Mouse (Mus musculus) gastrocnemius, postnatal 25 days (tissue): ENCODE data around the gene Arfrp1. TPM values are rescaled to one million over a fixed set of nuclear protein-coding genes. Genes with fewer than 3 reads are reported as not detected.

ENCODE experiments used
- DNase-seq: peaks from one replicate; pipeline ENCODE4 v3.0.0; 2022
- total RNA-seq, 2 experiments: library from RNA; stranded (reverse); gene quantifications; 1 replicate in 1 of 2; 2 replicates in 1 of 2; pipeline ENCODE4 v1.2.3; 2021

The Arfrp1 gene
- total RNA-seq, 2 experiments from 2014 or later: 25.0 to 29.3 TPM

DNA sequence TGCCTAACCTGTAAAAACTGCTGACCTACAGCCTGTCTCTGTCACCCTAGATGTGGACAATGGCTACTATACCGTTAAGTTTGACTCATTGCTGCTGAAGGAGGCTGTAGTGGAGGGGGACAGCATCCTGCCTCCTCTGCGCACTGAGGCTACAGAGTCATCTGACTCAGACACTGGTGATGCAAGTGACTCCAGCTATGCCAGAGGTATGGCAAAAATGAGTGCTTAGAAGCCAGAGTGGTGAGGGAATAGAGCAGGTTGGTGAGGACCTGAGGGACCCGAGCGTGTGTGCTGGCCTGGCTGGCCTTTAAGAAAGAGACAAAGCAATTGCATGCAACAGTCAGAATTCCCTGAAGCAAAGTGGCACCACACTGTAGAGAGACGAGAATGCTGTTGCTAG, 13.5 kb upstream of the Arfrp1 start:
- DNase-seq: no peak

DNA sequence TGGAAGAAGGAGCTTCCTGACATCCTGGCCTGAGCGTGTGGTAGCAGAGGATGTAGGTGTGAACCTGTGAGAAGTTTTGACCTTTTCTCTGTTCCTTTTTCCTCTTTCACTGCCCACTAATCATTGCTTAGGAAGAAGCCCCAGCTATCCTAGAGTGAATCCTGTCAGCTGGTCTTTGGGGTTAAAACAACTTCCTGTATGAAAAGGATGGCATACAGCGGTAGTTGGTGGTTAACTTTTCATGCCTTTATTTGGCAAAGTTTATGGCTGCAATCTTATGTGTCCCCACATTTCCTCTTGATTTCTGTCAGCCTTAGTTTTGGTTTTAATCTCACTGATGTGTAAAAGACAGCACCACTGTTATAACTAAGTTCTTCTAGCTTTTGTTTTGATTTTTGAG, 12.0 kb upstream of the Arfrp1 start:
- DNase-seq: no peak

DNA sequence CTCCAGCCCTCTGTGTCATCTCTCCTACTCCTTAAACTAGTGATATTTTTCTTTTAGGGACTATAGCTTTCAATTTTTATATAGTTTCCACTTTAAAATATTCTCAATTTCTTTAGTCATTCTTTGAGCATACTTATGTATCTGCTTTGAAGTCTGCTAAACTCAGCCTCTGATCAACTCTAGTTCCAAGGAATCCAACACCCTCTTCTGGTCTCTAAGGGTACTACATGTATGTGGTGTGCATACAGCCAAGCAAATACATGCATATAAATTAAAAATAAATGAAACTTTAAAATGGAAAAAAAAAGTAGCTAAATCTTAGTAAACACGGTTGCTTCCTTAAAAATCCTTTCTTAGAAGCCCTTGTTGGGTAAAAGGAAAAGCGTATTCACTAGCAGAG, 10.6 kb upstream of the Arfrp1 start:
- no peak for DNase-seq

DNA sequence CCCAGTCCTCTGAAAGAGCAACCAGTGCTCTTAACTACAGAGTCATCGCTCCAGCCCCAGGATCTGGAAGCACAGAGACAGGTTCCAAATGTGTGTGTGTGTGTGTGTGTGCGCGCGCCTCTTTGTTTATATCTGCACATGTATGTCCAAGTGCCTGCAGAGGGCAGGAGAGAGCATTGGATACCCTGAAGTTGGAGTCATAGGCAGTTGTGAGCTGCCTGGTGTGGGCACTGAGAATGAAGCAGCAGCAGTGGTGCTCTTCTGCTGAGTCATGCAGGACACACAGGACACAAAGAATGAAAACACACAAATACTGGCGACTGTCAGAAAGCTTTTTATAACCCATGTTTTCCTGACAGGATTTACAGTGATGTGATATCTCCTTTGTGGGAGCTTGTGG, 4.8 kb upstream of the Arfrp1 start:
- DNase-seq: no peak

DNA sequence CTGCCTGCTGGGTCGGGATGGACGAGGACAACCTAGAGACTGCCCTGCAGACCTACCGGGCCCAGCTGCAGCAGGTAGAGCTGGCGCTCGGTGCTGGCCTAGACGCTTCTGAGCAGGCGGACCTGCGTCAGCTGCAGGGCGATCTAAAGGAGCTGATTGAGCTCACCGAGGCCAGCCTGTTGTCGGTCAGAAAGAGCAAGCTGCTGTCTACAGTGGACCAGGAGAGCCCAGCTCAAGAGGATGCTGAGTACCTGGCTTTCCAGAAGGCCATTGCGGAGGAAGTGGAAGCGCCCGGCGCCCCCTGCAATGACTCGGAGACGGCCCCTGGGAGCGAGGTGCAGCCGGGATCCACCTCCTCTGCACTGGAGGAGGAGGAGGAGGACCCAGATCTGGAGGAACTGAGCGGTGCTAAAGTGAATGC, 461 bp upstream of the Arfrp1 start:
- DNase-seq: no peak

DNA sequence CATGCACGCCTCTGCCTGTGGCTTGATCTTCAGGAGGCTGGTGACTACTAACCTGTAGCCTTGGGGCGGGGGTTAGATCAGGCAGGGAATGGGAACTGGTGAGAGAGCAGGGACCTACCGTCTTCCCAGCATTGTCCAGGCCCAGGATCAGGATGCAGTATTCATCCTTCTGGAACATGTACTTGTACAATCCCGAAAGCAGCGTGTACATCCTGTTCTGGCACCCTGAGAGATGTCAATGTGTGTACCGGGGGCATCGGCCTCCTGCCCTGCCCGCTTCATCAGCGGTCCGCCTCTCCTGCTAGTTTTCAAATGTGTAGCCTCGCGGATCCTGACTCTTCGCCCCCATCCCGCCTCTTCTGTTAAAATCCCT, 731 bp downstream of the Arfrp1 start:
- DNase-seq: no peak

DNA sequence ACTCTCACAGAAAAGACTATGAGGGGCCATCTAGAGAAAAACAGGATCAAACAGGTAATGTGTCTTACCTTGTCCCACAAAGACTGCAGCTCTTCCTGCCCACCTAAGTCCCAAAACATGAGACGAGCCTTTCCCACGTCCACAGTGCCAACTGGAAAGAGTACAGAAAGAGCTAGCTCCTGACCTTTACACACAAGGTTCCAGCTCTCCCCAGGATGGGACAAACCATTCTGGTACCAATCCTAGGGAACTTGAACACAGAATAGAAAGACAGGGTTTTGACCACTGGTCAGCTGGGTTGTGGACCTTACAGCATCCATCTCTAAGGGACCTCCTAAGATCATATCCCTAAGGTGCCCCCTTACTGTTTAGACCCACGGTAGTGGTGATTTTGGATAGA, 1.3 kb downstream of the Arfrp1 start:
- no peak for DNase-seq

DNA sequence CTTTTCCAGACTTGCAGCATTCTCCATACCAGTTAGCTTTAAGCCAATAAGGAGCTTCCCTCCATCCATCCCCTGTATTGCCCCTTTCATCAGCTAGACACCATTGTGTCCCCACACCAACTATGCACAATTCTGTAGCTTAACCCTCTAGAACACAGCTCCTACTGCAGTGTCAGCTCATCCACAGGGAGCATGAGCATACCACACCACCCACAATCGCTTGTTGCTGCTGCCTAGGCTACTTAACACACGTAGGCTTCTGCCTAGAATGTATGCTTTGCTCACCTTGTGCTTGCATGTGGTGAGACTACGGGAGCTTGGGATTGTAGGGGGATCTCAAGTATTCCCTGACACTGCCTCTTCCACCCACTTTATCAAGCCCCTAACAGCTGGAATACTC, 8.4 kb downstream of the Arfrp1 start:
- no peak for DNase-seq

DNA sequence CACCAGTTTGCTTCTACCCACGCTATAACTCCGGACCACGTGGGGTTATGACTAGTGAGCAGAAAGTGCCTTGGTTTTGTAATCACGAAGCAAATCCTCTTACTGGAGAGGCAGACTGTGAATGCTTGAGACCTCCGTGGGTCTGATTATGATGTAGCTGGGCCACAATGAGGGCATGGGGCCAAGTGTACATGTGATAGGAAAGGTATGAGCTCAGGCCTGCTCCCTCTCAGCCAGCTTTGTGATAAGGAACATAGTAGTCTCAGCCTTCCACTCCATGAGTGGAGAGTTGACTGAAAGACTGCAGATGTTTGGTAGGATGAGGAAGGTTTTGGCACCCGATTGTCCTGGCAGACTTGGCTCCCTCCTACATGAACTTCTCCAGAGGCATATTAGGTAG, 22.4 kb downstream of the Arfrp1 start:
- no peak for DNase-seq

DNA sequence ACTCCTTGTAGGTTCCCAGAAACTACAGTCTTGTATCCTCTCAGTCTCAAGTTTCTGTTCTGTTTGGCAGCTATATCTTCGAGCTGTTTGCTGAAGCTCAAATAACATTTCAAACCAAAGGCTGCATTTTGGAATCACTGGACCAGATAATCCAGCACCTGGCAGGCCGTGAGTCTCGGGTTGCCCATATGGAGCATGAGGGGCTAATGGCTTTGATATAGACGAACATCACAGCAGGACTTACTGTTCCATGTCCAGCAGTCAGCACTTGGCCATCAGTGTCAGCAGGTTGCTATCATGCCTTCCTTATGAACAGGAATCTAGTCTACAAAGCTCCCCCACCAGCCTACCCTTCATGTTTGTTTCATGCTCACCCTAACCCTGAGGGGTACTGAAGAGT, 24.8 kb downstream of the Arfrp1 start:
- no peak for DNase-seq

DNA sequence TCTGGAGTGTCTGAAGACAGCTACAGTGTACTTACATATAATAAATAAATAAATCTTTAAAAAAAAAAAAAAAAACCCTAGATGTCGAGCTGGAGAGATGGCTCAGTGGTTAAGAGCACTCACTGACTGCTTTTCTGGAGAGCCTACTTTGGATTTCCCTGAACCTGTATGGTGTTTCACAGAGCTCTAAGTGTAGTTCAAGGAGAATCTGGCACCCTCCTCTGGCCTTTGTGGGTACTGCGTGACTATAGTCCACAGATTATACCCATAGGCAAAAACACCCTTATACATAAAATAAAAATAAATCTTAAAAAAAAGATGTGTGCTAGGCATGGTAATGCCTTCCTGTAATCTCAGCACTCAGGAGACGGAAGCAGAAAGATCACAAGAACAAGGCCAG, 31.2 kb downstream of the Arfrp1 start:
- DNase-seq: peak; percentile 28

DNA sequence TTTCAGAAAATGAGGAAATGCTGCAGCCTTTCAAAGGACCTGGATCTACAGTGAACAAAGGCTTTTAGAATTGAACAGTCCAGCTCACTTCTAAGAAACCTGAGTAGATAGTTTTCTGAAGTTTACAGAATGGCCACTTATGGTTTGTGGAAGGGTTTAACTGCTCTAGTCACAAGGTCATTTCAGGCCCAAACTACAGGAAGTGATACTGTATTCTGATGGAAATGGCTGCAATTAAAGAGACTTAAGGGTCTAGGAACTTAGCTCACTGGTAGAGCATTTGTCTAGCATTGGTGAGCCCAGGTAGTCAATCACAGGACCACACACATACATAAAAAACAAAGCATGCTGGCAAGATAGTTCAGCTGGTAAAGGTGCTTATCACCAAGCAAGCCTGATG, 32.7 kb downstream of the Arfrp1 start:
- DNase-seq: no peak

DNA sequence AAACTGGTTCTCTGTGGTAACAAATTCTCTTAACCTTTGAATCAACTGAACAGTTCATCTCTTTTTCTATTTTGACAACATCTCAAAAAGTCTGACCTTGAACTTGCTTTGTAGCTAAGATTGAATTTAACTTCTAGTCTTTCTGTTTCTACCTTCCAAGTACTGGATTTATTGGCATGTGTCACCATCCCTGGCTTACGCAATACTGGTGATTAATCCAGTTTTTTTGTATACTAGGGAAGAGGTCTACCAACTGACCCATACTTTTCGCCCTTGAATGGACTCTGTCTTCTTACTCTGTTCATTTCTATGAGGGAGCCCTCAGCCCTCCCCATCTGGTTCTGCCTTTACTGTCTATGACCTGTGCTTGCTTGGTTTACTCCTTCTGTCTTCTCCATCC, 39.1 kb downstream of the Arfrp1 start:
- no peak for DNase-seq

DNA sequence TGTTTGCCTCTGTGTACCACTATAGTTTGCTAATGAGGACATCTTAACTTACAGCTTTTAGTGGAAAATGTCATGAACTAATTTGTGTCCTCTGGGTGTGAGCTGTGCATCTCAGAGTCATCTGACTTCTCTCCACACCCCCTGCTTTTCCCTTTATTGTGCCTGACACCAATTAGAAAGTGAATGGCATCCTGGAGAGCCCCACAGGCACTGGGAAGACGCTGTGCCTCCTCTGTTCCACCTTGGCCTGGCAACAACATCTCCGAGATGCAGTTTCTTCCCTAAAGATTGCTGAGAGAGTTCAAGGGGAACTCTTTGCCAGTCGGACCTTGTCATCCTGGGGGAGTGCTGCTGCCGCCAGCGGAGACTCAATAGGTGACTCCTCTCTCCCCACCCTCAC, 43.1 kb downstream of the Arfrp1 start:
- no peak for DNase-seq

DNA sequence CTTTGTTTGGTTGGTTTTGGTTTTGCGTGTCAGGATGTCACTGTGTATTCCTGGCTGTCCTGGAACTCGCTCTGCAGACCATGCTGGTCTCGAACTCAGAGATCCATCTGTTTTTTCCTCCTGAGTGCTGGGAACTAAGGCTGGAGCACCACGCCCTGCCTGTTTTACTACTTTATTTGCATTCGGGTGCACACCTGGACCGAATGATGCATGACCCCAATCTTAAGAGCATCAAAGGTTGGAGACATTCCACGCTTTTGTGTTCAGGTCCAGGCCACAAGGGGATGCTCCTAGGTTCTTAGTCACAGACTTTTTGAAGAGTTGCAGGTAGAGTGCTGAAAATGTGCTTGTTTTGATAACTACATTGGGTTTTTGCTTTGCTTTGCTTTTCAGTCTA, 45.1 kb downstream of the Arfrp1 start:
- DNase-seq: no peak

DNA sequence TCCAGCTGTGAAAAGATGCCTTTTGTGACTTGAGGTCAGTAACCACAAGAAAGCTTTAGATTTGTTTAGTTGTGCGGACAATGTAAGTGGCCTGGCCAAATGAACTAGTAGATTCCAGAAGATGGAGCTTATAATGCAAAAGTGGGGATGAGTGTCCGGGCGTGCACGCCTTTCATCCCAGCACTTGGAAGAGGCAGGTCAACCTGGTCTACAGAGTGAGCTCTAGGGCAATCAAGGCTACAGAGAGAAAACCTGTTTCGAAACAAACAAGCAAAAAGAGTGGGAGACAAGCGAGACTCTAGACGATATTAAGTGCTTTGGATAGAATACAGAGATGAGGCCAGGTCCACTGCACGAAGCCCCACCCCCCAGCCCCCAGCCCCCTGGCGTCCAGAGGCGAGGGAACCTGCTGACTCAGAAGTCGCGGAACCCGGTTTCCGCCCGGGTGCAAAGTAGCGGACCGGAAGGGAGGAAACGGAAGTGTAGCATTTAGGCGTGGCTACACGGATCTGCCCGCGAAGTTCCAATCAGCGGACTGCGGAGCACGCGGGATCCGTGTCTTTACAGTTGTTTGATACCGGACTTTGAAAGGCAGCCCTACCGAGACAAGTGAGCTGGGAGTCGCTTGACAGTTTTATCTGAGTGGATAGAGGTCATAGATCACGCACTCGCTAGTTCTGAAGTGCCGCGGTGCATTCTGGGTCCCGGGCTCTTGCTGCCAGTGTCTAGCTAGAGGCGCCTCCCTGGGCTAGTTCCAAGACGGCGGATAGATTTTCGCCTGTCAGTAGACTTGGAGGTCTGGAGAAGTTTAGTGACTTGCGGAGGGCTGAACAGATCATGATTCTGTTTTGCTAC, 45.7 kb downstream of the Arfrp1 start, which contains the start of gene Rtel1:
TSS of gene Rtel1 (plus strand) at position 492 of the 855 bp plus-strand sequence.
- DNase-seq: peak; percentile 71

DNA sequence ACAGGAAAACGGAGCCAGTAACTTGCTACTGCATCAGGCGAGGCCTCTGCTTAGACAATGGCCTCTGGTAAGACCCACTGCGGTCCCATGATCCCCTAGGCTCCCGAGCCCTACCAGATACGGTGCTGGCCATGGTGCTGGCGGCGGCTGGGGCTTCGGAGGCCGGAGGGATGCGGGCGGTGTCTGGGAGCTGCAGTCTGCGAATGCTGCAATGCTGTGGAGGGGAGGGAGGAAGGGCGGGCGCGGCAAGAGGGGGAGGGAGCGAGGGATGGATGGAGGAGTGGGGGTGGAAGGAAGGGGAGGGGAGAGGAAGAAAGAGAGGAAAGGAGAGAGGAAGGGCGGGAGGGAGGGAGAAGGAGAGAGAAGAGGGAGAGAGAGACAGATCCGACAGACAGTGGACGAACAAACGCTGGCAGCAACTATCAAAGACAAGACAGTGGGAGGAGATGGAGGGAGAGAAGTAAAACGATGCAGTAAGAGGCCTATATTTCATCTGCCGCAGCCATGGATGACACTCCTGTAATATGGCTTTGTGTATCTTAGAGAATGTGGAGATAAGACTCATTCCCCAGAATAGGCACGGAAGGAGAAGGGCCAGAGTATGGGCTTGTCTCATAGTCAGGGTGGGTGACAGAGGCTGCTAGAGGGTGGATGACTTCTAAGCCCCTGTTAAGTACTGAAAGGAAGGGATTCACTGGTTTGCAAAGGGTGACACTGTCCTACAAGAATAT, 51.0 kb downstream of the Arfrp1 start, which contains the start of gene Stmn3:
TSS of gene Stmn3 (minus strand) at position 421 of the 731 bp plus-strand sequence.
- DNase-seq: no peak

DNA sequence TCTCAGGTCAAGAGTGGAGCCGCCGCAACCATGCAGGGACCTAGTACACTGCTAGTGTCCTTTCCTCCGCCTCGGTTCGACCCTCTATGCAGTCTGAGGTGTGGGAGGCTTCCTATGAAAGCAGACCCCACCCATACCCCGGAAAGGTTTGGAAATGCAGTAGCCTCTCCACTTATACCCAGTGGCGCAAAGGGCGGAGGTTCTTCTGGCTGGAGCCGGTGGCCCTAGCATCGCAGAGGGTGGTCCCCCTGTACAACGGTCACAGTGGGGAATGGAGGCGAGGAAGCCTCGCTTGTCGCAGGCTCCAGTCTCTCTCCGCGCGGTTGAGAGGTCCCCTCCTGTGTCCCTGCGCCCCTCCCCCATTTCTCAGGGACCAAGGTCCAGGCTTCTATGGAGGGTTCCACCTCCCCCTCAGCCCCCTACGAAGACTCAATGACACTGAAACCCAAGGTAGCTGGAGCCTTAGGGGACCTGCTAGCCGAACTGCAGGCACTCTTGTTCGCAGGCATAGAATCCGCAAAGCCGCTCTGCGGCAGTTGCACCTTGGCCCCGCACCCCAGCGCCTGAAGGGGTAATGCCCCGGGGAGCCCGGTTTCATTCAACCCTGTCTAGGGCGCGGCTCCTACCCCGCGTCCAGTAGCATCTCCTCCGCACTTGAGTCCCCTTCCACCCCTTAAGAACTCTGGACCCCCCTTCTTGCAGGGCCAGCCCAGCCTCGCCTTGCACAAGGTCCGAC, 51.7 kb downstream of the Arfrp1 start:
- no peak for DNase-seq

DNA sequence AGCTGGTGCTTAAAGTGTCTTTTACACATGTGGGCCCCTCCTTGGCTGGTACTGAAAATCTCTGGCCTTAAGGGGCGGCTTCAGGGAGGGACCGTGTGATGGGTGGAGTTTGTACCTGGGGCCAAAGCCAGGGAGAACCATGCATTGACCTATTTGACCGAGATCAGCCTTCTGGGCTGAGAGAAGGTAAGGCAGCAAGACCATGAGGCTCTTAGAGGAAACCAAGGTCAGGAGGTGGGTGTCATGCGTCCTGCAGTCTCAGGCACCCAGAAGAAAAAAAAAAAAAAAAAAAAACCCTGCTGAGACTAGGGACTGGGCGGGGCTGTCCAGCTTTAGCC, 52.2 kb downstream of the Arfrp1 start:
- no peak for DNase-seq

DNA sequence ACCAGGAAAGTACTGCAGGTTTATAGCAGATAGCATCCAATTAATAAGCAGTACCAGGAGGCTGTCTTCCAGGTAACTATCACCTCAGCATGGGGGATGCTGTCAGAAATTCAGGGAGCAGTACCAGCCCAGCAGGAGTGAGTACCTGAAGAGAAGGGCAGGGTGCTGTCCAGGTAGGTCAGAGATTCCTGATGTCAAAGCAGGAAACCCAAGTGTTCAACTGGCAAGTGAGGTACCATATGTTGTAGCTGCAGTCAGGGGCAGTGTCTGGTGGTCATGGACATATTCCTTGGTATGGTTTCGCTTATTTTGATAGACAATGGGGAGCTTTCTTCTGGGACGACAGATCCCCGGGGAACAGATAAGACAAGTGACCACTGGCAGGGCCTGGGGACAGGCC, 52.8 kb downstream of the Arfrp1 start:
- no peak for DNase-seq
